Mouse (Mus musculus) right cerebral cortex, postnatal 25 days (tissue): Measurements from ENCODE around the gene Minos1.

Experiments
- DNase-seq: peaks from one replicate; pipeline ENCODE4 v3.0.0; 2022

The Minos1 gene

GRCm38 (mm10) chr4:139142985-139143384, 12.1 kb upstream of the Minos1 start:
- no peak for DNase-seq

GRCm38 (mm10) chr4:139141785-139142184, 10.9 kb upstream of the Minos1 start:
- no peak for DNase-seq

DNA sequence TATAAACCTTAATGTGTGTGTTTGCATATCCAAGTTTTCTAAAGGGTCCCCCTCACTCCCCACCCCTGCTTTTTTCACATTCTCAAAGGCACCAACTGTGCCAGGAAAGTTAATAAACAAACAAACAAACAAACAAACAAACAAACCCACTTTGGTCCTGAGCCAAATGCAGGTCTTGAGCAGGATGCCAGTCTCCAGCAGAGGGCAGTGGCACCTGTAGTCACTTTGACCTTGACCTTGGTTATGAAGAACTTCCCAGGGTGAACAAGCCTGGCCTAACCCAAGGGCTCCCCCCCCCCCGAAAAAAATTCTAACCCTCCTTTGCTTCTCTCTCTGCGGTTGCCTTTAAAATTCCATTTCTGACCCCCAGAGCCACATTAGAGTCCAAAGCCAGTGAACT, 9.4 kb upstream of the Minos1 start:
- no peak for DNase-seq

DNA sequence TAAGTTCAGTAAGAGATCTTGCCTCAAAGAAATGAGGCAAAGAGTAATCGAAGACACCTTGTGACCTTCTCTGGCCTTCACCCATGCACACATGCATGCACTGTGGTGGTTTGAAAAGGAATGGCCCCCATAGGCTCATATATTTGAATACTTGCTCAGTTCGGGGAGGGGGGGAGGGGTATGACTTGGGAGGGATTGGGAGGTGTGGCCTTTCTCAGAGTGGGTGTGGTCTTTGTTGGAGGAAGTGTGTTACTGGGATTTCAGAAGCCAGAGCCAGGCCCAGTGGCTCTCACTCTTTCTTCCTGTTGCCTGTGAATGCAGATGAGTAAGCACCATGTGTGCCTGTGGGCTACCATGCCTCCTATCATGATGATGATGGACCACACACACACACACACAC, 5.1 kb upstream of the Minos1 start:
- no peak for DNase-seq

DNA sequence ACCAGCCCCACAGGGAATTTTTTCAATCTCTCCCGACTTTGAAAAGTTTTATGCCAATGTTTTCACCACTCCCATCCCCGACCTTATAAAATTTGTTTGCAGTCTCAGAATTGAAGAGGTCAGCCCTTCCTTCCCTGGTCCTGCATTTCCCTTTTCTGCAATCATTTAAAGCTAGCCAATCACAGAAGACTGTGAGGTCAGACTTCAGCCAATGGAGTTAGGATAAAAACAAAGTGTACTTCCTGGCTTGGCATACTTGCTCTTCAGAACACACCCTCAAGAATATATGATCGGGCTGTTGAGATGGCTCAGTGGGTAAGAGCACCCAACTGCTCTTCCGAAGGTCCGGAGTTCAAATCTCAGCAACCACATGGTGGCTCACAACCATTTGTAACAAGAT, 2.2 kb upstream of the Minos1 start:
- DNase-seq: no peak

GRCm38 (mm10) chr4:139131858-139132672, 1.2 kb upstream of the Minos1 start:
- DNase-seq: no peak

DNA sequence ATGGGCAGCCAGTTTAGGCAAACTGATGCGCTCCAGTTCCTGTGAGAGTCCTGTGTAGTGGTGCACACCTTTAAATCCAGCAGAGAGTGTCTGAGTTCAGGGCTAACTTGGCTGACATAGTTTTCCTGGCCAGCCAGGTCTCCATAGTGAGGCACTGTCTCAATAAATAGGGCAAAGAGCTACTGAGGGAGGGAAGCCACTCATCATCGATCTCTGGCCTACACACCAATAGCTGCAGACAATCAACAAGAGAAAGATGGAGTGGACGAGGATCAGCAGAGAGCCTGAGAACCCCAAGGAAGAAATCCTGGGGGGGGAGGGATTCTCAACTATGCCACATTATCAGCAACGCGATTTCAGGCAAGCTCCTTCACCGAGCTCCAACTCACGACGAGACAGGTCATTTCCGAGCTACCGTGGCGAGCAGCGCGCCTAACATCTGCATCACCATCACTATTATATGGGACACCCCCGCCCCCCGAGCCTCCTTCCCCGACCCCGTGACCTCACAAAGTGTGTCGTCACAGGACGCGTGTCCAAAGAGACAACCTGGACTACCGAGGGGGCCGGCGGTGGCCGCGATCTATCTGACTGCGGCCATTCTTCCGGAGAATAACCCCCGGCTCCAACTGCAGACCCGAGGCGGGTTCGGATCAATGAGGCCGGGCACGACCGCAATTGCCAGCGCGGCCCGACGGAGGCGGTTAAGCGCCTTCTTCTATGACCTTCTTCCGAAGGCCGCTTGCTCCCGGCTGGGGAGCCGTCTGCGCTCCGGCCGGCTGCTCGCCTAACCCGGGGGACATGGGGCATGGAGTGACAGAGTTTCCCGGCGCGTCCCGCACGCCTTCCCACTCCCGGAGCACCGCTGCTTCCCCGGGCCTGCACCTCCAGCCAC, 860 bp downstream of the Minos1 start:
- DNase-seq: no peak

DNA sequence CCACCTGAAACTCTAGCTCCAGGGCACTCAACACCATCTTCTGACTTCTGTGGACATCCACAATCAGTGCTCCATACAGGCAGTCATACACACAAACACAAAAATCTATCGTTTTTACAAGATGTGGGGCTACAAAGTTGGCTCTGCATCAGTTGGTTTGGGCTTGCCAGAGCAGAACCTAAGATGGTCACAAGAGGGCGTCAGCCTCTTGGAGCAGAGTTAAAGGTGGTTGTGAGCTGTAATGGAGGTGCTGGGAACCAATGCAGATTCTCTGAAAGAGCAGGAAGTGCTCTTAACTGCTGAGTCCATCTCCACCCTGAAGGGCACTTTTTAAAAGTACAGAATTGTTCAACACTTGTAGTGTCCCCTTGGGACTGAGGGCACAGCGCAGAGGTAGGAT, 4.4 kb downstream of the Minos1 start:
- no peak for DNase-seq

DNA sequence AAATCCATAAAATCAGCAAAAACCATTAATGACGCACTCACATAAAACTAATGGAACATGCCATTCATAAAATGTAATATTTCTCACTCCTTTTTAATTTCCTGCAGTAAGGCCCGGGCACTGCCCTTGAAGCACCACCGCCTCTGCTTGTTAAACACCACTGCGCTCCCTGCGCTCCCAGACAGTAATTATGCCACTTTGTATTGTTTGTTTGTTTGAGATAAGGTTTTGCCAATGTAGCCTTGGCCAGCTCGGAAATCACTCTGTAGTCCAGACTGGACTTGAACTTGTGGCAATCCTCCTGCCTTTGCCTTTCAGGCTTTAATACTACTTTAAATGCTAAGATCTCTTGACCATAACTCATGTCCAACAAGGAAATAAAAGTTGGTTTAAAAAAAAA, 6.0 kb downstream of the Minos1 start:
- no peak for DNase-seq

DNA sequence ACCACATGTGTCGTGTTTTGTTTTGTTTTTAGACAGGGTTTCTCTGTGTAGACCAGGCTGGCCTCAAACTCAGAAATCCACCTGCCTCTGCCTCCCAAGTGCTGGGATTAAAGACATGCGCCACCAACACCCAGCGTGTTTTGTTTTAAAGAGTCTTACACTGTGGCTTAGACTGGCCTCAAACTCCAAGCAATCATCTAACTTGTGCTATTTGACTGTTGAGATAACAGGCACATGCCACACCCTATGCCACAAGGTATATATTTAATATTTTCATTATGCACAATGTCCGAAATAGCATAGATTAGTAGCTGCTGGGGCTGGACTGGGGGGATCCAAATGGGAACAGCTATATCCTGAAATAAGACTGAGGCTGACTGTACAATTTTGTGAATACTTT, 8.4 kb downstream of the Minos1 start:
- DNase-seq: no peak

DNA sequence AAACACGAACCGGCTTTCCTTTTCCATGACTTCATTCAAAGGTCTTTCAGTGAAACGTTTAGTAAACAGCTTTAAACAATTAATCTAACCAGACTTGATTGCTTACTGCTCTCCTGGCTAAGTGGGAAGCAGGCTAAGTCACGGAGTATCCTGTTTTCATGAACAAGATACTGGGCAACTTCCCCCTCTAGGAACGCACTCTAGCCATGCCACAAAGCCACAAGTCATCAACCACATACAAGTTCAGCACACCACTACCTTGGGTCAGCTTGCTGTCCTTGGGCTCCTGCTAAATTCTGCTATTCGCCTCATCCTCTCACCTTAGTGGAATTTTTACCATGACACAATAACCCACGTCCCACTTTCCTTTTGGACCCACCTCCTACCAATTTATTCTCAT, 9.9 kb downstream of the Minos1 start:
- no peak for DNase-seq

- no peak for DNase-seq
Measured at GRCm38 (mm10) chr4:139120281-139120814, 10.6 kb downstream of the Minos1 start.

GRCm38 (mm10) chr4:139116356-139117063, 14.4 kb downstream of the Minos1 start:
- no peak for DNase-seq

GRCm38 (mm10) chr4:139115721-139116120, 15.2 kb downstream of the Minos1 start:
- DNase-seq: no peak

- DNase-seq: no peak
Measured at GRCm38 (mm10) chr4:139112482-139112881, 18.4 kb downstream of the Minos1 start.

DNA sequence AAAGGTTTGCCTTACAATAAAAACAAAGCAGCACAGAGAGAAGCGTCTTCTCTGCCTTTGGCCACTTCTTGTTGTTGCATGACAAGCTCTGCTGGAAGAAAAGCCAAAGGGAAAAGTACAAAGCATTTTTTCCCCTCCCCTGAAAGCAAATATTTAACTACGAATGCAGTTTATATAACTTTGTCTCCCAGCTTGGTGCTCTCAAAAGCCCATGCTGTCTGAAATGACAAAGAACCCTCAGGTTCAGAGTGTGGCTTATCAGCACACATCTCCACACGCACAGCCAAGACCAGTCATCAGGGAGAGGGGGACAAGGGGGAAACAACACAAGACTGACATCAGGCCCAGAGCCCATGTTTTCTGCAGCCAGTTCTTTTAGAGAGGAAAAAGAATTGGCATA, 19.5 kb downstream of the Minos1 start:
- DNase-seq: no peak

DNA sequence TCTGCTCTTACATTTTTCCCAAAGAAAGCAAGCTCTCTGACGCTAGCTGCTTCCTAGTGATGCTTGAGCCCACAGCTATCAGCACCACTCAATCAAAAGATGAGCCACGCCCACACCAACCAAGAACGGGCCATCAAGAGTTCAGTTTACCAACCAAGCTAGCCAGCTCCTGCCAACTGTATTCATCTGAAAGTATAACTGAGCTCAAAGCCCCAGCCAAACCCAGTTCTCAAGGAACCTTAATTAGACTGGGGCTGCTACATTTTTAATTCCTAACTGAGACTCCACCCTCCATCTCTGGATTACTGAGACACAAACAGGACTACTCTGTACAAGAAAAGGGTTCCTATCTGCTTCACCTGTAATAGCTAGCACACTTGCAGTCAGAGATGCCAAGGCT, 20.1 kb downstream of the Minos1 start:
- no peak for DNase-seq

- no peak for DNase-seq
Measured at GRCm38 (mm10) chr4:139105453-139105852, 25.5 kb downstream of the Minos1 start.

DNA sequence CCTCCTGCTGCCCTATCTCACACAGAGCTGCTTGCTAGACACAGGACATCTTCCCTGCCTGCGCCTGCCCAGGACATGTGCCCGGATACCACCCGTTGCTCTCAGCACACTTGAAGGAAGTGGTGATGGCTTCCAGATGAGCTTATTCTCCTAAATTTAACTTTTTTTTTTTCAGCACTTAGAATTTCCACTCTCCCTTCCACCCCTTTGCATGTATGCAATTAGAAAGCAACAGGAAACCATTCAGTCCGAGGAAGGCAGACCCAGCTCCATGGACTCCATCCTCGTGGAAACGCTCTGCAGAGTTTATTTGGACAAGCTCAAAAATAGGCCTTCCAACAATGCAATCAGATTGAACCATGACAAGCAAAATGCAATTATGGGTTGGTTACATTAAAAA, 29.4 kb downstream of the Minos1 start:
- DNase-seq: no peak

- DNase-seq: no peak
Measured at GRCm38 (mm10) chr4:139100326-139100725, 30.6 kb downstream of the Minos1 start.

DNA sequence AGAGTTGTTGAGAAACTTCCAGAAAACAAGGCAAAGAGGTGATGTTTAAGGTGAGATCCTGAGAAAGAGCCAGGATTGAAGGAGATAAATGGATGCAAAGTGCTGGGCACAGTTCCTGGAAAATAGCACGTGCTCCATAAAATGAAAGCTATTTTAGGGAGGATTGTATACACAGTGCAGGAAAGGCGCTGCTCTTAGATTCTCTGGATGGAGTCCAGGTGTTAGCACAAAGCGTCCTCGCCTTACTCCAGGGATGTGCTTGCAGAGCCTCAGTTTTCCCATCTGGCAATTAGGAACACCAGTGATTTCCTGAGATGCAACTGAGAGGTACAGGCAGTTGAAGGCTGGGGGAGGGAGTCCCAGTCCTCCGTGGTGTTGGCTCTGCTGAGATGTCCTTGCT, 34.7 kb downstream of the Minos1 start:
- DNase-seq: no peak

GRCm38 (mm10) chr4:139095406-139095805, 35.5 kb downstream of the Minos1 start:
- no peak for DNase-seq

DNA sequence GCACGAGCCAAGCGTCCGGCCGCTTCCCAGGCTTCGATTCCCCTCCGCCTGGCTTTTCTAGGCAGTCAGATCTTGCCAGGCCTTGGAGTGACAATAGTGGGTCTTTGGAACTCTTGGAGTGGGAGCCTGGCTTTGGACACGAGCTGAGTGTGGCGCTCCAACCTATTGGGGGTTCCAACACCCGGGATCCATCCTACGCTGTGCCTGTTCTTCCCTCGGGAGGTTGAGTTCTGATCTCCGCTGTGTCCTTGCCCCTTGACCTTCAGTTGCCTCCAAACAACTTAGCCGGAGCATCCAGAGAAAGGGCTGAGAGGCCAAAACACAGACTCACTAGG, 37.8 kb downstream of the Minos1 start:
- DNase-seq: no peak
